Mouse (Mus musculus): Measurements from ENCODE around the gene Gm11238.
"Not testable (repeated sequence)": the region's sequence is repeated elsewhere in the genome, so short reads cannot be mapped to it uniquely, and the experiment has no call there.

Gm11238 gene

DNA sequence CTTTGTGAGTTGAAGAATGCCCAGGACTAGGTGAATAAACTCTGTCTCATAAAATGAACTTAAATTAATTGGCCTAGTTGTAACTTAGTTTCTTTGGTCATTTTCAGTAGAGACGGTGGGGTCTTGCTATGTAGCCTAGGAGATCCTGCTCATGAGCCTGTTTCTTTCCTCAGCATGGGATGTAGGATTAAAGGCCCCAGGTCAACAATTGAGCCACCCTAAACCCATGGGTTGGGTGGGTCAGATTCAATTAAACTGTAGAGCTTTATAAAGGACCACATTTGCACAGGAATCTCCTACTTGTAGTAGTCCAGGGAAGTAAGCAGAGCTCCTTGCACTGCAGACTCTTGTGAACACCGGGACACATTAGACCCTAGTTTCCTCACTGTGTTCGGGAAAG is at the start of gene Gm11238:
Gene Gm11238 (plus strand): TSS at position 301 of the 400 bp plus-strand sequence.
- CTCF ChIA-PET = not testable (repeated sequence)

GRCm38 (mm10) chr4:73599248-73599647 is 8.4 kb upstream of the Gm11238 start:
- CTCF ChIA-PET = no interaction called here

GRCm38 (mm10) chr4:73622684-73623083 is 15.0 kb downstream of the Gm11238 start, which contains the start of gene Gm11237:
Gene Gm11237, plus strand, starts transcription at chr4:73622984.
- CTCF ChIA-PET = not testable (repeated sequence)

GRCm38 (mm10) chr4:73637821-73638220 is 30.1 kb downstream of the Gm11238 start, which contains the start of gene Gm11236:
Gene Gm11236, plus strand, starts transcription at chr4:73638121.
- CTCF ChIA-PET = not testable (repeated sequence)

- CTCF ChIA-PET = not testable (repeated sequence)
Measured at GRCm38 (mm10) chr4:73661864-73662263, 54.2 kb downstream of the Gm11238 start.

DNA sequence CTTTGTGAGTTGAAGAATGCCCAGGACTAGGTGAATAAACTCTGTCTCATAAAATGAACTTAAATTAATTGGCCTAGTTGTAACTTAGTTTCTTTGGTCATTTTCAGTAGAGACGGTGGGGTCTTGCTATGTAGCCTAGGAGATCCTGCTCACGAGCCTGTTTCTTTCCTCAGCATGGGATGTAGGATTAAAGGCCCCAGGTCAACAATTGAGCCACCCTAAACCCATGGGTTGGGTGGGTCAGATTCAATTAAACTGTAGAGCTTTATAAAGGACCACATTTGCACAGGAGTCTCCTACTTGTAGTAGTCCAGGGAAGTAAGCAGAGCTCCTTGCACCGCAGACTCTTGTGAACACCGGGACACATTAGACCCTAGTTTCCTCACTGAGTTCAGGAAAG is 60.4 kb downstream of the Gm11238 start, which contains the start of gene Gm11239:
Gene Gm11239 (plus strand): TSS at position 301 of the 400 bp plus-strand sequence.
- CTCF ChIA-PET = not testable (repeated sequence)

- CTCF ChIA-PET = not testable (repeated sequence)
Measured at GRCm38 (mm10) chr4:73683216-73683615, 75.5 kb downstream of the Gm11238 start, which contains the start of gene Gm428. Gene Gm428, plus strand, starts transcription at chr4:73683516.

Data from spleen, embryonic (tissue).